Mouse (Mus musculus) regulatory T cell (primary cell): ENCODE results near the gene Prkcz.

ENCODE experiments used
- in situ Hi-C: fragments of 300-600 bp; cut with MboI, MseI; formaldehyde crosslinking; loops from one replicate; pipeline ENCODE4 v1.15.1; 2025; ENCODE audit warnings: high pct_unique_total_duplicates

Gene Prkcz

DNA sequence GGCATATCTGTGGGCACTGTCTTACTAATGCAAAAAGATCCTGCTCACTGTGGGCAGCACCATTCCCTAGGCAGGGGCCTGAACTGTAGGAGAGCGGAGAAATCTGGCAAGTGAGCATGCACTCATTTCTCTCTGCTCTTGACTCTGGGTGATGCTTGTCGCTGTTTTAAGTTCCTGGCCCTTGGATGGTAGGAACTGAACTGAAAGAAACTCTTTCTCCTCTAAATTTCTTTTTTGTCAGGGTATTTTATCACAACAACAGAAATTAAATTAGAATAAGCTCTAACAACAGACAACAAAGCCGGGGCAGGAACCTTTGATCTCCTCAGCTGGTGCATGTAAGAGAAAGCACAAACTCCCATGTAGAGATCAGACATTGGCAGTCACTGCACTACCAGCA is 46.1 kb downstream of the Prkcz start:
- in situ Hi-C loops: no loop called here

DNA sequence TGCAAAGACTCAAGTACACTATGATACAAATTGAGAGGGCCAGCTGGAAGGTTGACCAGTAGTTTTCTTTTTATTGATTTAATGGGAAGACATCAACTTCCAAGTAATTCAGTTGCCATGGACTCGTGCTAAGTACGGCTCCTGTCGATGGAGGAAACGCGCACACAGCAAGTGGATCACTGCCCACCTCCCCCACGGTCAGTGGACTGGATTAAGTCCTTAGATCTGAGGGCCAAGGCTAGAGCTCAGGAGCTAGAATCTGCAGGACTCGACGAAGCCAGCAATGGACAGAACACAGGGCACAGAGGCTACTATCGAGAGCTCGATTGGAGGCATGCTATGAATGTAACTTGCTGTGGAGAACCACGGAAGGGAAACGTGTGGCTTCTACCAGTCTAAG is 52.5 kb downstream of the Prkcz start:
- in situ Hi-C loops: loop anchor here (5.0 kb wide), 1 partner anchor 211 kb away; no protein-coding TSS in a partner anchor

DNA sequence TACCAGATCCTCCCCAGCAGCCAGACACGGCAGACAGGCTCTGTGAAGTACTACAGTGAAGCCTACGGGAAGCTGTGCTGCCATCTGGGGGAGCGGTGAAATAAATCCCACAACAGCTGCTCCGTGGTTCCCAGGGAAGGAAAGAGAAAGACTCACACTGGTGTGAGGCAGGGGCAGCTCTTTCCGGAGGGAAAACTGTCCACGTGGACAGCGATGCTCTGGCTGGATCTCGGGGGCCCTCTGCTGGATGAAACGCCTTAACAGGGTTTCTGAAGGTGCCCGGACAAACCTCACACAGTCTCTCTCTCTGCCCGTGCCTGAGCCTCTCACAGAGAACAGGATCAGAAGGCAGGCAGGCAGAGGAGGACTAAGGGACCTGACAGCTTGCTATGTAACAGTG is 53.1 kb downstream of the Prkcz start:
- in situ Hi-C loops: loop anchor here (5.0 kb wide), 1 partner anchor 211 kb away; no protein-coding TSS in a partner anchor

DNA sequence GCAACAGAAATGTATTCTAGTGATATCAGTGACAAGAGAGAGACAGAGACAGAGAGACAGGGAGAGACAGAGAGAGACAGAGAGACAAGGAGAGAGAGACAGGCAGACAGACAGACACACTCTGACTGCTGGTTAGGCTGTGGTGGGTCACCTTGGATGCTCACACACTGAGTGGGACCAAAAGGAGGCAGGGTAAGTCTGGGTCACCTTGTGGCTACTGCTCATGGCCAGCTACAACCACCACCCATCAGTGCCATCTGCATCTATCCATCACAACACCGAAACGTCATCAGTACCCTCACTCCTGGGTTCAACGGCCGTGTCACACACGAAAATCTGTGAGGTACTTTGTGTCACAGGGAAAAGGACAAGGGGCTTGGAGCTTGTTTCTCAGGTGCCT is 53.6 kb downstream of the Prkcz start:
- in situ Hi-C loops: loop anchor here (5.0 kb wide), 1 partner anchor 210 kb away; no protein-coding TSS in a partner anchor

DNA sequence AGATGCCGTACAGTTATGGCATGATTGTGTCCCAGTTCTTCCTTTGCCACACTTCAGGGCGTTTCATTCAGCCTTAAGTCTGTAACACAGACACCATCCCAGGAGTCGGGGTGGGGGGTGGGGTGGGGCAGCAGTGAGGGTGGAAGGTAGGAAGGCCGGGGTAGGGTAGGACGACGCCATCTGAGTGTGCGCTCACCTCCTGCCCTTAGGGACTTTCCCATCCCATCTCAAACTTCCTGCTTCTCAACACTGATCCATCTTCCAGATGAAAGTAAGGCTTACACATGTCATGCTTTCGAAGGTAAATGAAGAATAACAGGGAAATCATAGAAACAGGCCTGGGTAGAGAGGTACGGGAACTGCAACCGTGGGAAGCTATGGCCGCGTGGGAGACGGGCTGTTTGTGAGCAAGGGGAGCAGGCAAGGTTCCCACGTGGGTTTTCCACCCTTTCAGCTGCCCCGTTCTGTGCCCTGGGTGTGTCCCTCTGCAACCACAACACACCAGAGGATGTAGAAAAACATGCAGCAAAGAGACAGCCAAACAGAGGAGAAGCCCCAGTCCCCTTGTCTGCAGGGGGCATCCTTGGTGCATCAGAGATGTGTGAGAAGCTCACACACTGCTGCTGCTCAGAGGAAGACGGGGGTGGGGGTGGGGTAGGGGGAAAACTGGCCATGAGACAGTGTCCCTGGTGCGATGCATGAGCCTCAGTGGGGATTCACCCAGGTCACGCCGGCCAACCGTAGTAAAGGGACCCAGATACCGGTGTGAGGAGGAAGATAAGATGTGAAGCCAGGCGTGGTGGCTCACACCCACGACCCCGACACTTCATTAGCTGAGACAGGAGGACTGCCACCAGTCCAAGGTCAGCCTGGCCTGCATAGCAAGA is 54.6 kb downstream of the Prkcz start:
- in situ Hi-C loops: loop anchor here (5.0 kb wide), 1 partner anchor 209 kb away; no protein-coding TSS in a partner anchor

DNA sequence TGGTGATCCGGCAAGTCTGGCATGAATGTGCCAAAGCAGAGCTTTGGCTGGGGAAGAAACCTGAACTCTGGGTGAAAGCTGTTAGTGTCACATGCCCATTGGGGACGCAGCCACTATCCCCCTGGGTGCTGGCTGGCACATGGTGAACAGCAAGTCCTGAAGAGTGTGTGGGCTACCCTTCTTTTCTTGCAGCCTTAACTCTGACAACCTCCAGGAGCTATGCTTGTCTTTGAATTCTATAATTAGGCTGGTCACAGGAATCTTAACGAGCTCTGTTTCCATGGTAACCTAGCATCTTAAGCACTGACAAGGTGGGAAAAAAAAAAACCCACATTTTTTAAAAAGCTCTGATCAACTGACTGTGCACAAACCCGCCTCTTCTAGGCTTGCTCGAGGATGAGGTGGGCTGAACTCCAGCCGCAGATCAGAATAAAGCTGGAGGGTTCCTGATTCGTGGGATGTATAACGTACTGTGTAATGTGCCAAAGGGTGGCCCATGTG is 55.6 kb downstream of the Prkcz start:
- in situ Hi-C loops: loop anchor here (5.0 kb wide), 1 partner anchor 208 kb away; no protein-coding TSS in a partner anchor

DNA sequence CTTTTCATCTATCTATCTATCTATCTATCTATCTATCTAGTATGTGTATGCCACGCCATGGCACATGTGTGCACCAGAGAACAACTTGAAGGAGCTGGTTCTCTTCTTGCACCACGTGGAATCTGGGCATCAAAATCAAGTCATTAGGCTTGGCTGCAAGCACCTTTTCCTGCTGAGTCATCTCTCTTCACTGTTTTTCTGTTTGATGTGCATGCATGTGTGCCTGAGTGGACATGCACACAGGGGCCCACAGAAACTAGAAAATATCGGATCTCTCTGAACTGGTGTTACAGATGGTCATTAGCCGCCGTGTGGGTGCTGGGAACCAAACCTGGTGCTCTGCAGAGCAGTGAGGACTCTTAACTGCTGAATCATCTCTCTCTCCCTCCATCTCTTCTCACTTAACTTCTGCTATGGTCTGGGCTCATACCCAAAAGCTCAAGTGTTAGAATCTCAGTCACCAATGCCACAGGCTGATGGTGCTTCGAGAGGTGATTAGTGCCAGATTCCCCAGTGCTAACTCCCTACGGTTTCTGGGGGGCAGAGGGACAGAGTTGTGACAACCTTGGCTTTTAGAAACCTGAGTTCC is 56.6 kb downstream of the Prkcz start:
- in situ Hi-C loops: loop anchor here (5.0 kb wide), 1 partner anchor 207 kb away; no protein-coding TSS in a partner anchor

DNA sequence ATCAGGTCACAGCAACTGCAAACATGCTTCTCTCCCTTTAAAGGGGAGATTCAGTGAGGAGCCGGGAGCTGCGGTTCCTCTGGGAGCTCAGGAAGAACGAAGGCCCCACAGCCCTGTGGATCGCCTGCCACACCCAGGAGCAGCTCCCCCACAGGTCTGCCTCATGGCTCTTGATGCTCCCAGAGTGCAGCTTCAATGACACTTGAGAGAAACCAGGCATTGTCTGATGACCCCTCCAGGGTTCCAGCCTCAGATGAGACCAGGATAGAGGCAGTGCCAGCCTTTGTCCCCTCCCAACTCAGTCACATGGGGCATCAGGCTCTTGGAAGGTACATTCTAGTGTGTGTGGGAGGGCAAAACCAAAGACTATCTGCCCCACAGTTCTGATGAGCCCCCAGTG is 59.2 kb downstream of the Prkcz start:
- in situ Hi-C loops: no loop called here

DNA sequence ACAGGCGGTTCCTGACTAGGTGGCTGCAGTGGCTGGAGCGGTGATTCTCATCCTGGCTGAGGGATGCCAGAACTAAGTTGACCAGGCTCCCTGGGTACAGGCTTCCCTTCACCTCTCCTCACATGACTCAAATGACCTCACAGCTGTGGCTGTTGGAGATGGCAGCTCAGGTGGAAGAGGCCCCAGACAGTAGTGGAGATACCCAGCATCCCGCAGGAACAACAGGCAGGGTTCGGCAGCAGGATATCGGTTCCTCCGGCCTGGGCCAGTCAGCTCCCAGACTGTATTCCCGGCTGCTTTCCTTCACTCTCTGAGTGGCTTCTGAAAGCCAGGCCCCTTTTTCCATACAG is 60.1 kb downstream of the Prkcz start:
- in situ Hi-C loops: no loop called here

DNA sequence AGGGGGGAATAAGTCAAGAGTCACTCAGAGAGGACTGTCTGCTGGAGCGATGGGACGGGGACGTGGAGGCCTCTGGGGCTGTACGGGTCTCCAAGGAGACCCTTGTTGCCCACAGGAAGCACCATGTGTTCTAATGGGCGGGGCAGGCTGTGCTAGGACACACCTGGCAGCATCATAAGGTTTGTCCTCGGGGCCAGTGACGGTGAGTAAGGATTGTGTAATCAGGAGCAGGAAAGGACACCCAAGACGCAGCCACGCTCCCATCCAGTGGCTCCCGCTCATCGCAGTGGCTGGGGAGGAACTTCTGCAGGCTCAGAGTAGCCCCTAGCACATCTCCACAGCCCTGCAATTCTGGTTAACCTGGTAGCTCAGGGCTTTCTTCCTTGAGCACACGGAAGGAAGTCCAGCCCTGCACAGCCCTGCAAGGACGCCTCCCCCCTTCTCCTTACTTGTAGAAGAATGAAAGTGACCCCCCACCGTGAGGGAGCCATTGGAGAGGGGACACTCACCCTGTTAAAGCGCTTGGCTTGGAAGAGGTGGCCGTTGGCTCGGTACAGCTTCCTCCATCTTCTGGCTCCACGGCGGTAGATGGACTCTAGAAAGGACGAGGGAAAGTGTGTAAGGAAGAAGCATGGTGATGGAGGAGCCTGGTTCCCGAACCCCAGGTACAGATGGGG is 60.6 kb downstream of the Prkcz start:
- in situ Hi-C loops: no loop called here

DNA sequence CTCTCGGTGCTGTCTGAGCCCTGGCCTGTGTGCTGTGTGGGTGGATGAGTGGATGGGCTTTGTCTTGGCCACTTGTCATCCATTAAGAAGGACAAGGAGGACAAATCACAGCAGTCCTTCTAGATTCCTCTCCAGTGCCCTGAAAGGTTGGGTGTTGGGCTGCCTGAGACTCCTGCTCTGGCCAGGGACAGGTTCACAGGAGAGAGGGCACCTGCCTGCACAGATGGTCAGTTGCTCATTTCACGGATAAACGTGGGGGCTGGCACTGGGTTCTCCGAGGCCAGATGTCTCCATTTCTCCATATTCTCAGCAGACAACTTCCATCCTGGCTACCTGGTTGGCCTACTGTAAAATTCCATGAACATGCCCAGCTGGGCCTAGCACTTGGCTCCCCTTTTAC is 62.3 kb downstream of the Prkcz start:
- in situ Hi-C loops: no loop called here

DNA sequence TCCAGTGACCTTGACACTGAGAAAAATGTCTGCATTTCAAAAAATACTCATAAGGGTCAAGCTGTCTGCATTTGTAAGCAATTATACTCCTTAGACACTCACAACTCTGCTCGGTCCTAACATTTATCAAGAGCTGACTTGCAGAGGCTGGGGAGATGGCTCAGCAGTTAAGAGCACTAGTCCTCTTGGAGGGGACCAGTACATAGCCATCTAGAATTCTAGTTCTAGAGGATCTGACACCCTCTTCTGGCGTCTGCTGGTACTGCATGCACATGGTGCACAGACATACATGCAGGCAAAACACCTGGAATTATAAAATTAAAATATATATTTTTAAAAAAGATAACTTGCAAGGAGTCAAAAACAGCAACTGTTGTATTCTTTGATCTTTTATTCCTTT is 64.1 kb downstream of the Prkcz start:
- in situ Hi-C loops: no loop called here

DNA sequence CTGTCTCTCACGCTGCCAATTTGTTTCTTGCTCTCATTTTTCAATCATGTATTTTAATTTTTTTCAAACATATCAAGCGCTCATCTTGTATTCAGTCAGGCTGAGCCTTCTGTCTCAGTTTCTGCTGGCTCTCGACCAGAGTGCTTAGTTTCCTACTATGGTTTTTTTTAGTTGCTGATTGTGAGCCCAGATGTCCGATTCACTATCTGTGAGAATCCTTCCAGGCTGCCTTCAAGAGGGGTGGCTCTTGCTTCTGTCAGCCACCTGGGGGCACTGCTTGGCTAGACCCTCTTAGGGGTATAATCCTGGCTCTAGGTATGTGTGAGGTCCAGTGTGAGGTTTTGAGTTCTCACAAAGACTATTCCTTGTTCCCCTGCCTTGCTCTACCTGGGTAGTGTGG is 65.2 kb downstream of the Prkcz start:
- in situ Hi-C loops: no loop called here

DNA sequence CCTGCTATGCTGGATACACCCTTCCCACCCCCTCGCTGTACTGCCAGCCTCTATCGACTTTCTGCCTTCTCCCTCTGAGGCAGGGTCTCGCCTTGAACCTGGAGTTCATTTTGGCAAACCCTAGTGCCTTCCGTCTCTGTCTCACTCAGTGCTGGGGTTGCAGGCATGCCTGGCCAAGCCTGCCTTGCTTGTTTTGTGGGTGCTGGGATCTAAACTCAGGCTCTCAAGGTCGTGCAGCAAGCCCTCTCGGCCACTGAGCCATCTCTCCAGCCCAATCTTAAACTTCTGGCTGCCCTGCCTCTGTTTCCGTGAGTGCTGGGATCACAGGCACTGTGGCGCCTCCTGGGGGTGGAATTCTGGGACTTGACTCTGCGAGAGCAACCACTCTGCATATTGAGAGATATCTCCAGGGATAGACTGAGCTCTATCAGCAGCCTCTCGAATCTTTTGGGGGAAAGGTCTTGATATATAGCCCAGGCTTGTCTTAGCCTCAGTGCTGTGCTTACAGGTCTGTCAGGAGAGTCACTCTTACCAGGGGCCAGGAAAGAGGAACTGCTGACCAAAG is 66.1 kb downstream of the Prkcz start:
- in situ Hi-C loops: no loop called here

DNA sequence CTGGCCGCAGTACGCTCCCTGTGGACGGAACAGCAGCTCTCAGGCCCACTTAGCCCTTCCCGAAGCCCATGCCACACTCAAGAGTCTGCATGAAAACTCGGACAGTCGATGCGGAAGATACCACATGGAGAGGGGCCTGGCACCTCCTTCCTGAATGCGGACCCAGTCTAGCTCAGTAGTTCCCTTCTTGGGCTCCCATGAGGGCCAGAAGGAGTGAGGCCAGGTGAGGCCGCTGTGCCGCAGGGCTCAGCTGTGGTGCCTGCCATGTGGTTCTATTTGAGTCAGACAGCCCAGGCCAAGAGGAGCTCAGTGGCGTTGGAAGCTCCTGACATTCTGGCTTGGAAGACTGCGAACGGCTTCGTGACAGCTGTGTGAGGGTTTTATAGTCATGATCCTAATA is 66.8 kb downstream of the Prkcz start:
- in situ Hi-C loops: no loop called here

DNA sequence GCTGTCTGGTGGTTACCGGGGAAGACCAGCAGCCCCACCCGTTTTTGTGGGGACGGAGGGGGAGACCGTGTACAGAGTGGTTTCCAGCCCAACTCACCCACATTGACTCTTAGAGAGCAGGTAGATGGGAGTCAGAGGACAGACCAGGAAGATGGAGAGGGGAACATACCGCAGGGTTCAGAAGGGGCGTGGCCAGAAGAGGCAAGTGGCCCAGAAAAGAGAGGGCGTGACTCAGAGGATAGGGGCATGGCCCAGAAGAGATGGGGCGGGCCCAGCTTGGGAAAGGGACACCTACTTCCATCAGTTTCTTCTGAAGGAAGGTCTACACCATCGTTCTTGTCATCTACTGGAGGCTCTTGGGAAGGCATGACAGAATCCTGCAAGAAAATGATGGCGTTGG is 68.3 kb downstream of the Prkcz start:
- in situ Hi-C loops: no loop called here

DNA sequence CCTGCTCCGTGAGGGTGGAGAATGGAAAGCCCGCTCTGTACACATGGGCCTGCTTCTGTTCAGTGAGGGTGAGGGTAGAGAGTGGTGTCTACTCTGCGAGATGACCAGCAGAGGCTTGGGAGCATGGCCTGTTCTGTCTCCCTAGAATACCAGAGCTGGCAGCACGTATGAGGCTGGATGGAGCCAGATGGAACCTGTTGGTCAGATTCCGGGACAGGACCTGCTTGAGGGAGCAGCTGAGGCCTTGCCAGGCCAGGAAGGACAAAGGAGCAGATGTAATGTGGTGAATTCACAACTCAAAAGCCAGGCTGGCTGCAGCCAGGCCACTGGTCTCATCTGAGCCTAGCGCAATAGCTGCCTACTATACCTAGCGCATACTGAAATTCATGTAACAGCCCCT is 71.1 kb downstream of the Prkcz start:
- in situ Hi-C loops: no loop called here

DNA sequence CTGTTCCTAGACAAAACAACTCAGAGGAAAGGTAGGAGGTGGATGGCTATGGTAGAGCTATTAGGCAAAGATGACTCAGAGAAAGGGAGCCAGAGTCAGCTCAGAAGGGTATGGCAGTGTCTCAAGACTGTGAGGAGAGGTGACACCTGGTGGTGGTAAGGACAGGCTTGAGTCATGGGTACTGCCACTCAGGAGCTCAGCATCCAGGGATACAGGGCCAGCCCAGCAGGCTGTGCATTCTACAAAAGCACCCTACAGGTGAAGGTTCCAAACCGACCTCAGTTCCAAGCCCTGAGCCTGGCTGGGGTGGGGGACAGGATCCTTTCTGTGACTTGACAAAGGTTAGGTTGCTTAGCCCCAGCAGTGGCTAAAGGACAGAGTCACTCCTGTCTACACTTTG is 72.6 kb downstream of the Prkcz start:
- in situ Hi-C loops: loop anchor here (5.0 kb wide), 1 partner anchor 51 kb away; no protein-coding TSS in a partner anchor

DNA sequence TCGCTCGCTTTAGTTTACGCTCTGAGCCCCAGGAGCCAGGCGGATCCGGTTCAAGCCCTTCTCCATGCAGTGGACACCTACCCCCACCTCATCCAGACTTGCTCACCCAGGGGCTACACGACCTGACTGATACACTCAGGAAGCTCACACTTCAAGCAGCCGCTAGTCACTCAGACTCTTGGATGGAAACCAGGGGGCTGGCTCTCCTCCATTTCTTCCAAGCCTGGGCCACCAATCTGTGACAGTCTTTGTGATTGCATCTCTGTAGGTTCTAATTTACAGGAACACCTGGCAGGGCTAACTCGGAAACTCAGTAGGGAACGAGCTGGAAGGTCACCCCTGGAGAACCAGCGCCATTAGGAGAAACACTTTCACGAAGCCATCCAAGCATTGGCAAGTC is 73.4 kb downstream of the Prkcz start:
- in situ Hi-C loops: loop anchor here (5.0 kb wide), 1 partner anchor 50 kb away; no protein-coding TSS in a partner anchor

DNA sequence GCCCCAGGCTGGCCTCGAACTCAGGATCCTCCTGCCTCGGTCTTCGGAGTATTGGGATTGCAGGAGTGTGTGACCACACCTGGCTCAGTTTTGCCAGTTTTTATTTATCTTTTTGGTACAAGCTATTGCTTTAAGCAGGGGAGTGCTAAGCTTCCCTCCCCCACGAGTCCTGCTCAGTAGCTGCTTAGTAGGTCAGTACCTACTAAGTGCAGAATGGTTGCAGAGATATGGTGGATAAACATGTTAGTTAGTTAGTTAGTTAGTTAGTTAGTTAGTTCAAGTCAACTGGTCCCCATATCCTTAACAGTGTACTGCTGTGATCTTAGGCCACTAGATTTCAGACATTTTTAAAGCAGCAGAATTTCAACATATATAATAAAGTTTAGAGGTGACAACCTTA is 75.1 kb downstream of the Prkcz start:
- in situ Hi-C loops: loop anchor here (5.0 kb wide), 1 partner anchor 49 kb away; no protein-coding TSS in a partner anchor

DNA sequence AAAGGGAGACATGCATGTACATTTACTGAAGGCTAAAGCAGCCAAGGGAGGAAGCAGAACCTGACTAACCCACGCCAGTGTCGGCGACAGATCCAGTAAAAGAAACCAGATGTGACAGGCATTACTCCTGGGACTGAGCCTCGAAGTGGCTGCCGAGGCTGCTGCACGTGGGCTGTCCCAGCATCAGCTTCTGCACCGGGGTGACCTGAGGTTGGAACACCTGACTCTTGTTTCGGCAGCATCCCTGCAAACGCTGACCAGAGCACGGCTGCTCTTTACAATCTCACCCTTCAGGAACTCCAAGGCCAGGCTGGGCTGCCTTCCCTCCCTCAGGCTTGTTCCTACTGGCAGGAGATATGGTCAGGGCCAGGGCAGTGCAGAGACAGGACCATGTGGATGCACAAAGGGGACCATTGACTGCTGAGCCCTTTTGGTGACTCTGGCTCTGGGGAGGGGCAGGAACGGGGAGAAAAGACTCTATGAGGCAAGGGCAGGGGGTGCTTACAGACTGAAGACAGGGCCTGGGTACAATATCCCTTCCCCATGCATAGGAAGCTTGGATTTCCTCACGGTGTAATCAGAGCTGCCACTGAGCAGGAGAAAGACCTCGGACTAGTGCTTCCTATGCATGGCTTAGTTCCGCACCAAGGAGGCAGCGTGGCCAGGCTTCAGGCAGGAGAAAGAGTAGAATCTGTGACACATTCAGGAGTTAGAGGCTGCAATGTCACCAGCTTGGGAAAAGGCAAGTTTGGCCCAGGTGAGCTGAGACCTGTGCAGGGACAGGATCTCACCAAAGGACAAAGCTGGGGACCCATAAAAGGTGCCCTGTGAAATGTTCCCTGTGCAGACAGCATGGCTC is 76.4 kb downstream of the Prkcz start:
- in situ Hi-C loops: loop anchor here (5.0 kb wide), 1 partner anchor 47 kb away; no protein-coding TSS in a partner anchor
